20 mouse cellular contexts compared by ENCODE assay signal in the genomic region with DNA sequence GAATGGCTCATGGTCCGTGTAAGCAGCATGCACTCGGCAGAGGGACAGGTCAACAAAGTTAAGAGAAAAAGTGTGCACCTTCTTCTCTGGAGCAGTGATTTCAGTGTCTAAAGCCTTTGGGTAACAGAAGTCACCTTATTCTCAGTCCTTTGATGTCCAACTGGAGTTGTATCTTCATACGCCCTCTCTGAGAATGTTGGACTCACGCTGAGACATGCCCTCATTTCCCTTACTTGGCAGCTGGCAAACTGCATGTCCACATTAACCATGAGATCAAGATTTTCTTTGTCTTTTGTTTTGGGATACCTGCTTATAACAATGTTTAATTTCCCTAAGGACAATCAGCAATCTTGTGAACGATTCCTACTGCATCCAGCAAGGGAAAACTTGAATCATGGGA.
A peak's percentile ranks its signal among the peaks of the same experiment; 100 is the strongest.
DNase-seq lines count a peak whose midpoint lies in the region; ATAC-seq and TF ChIP-seq lines count a peak whose summit lies in the region.
"Had no signal": no experiment of that assay in that cellular context is flagged by ENCODE, and none has a peak within 500 bp of the region (broad histone marks: within the 10 kb centered on the region; RNA-seq: fewer than 3 reads in every experiment).

No protein-coding gene starts in this region.

- peak; percentile 10 for DNase-seq in cerebellum, adult 11 months
- peak; percentile 22 to 61 for DNase-seq in cerebellum, adult 2 months
- peak; percentile 11 to 16 for DNase-seq in cerebellum, postnatal 10 days
- peak; percentile 7 for DNase-seq in retina, embryonic 14.5 days (ENCODE audit: low spot score)
- DNase-seq in embryo, embryonic 9.5 days (ENCODE audit: extremely low spot score): no peak
- DNase-seq in layer of hippocampus, postnatal 14 days (ENCODE audit: low spot score in 2 of 2): no peak
- no peak for DNase-seq in limb, embryonic 10.5 days (ENCODE audit: low spot score)
- DNase-seq: adrenal gland, postnatal 10 days; gastrocnemius, adult 2 months; gastrocnemius, postnatal 36 days; heart, adult 11 months; heart, postnatal 36 days had no signal

- no peak overlapping the region for H3K27ac ChIP-seq in cerebellum, adult 2 months (ENCODE audit: insufficient read depth, low read length)
- no peak overlapping the region for H3K27ac ChIP-seq in neural tube, embryonic 15.5 days (replicated peaks)
- H3K27ac ChIP-seq in limb, embryonic 10.5 days: no peak overlapping the region
- H3K27ac ChIP-seq: embryonic facial prominence, embryonic 15.5 days; forebrain, embryonic 10.5 days; gastrocnemius, adult 2 months; heart, embryonic 13.5 days; hindbrain, embryonic 15.5 days had no signal

- ATAC-seq in neural tube, embryonic 15.5 days (ENCODE audit: low FRiP score): no peak
- ATAC-seq: forebrain, embryonic 14.5 days; intestine, postnatal 0 days had no signal

- no peak overlapping the region for H3K4me3 ChIP-seq in cerebellum, adult 2 months (replicated peaks; ENCODE audit: insufficient read depth, low read depth, low read length)
- H3K4me3 ChIP-seq in neural tube, embryonic 15.5 days (replicated peaks): no peak overlapping the region
- H3K4me3 ChIP-seq in limb, embryonic 10.5 days: no peak overlapping the region
- H3K4me3 ChIP-seq: embryonic facial prominence, embryonic 15.5 days; erythroblast, embryonic 14.5 days; forebrain, embryonic 10.5 days; gastrocnemius, adult 2 months; heart, embryonic 13.5 days; hindbrain, embryonic 15.5 days had no signal

- no peaks in the 10 kb centered on the region for H3K36me3 ChIP-seq in neural tube, embryonic 15.5 days
- H3K36me3 ChIP-seq in limb, embryonic 10.5 days: no peaks in the 10 kb centered on the region
- H3K36me3 ChIP-seq: embryonic facial prominence, embryonic 15.5 days; forebrain, embryonic 10.5 days; heart, embryonic 13.5 days; hindbrain, embryonic 15.5 days had no signal

- H3K9ac ChIP-seq in neural tube, embryonic 15.5 days (replicated peaks): no peak overlapping the region
- H3K9ac ChIP-seq: embryonic facial prominence, embryonic 15.5 days; heart, embryonic 13.5 days; hindbrain, embryonic 15.5 days had no signal

- no peak overlapping the region for H3K4me2 ChIP-seq in neural tube, embryonic 15.5 days
- H3K4me2 ChIP-seq: embryonic facial prominence, embryonic 15.5 days; heart, embryonic 13.5 days; hindbrain, embryonic 15.5 days had no signal

- TF ChIP-seq CTCF in cerebellum, adult 2 months (IDR thresholded peaks at IDR 0.05; ENCODE audit: borderline replicate concordance, insufficient read depth, low read depth, low read length): no peak

- TF ChIP-seq POLR2A in cerebellum, adult 2 months (IDR thresholded peaks at IDR 0.05; ENCODE audit: borderline replicate concordance, insufficient read depth, low read length): no peak

- 21% methylated on average over 5 of the region's 5 CpGs for WGBS in cerebellum, adult 2 months
- WGBS in neural tube, embryonic 15.5 days: 86% methylated on average over 5 of the region's 5 CpGs
- WGBS in limb, embryonic 10.5 days: 91% methylated on average over 5 of the region's 5 CpGs

- H3K9me3 ChIP-seq in neural tube, embryonic 15.5 days (replicated peaks): no peaks in the 10 kb centered on the region
- H3K9me3 ChIP-seq in limb, embryonic 10.5 days (replicated peaks): no peaks in the 10 kb centered on the region
- H3K9me3 ChIP-seq: embryonic facial prominence, embryonic 15.5 days; forebrain, embryonic 10.5 days; heart, embryonic 13.5 days; hindbrain, embryonic 15.5 days had no signal

- H3K27me3 ChIP-seq in cerebellum, adult 2 months (ENCODE audit: control insufficient read depth, insufficient read depth, low read length): no peaks in the 10 kb centered on the region
- no peaks in the 10 kb centered on the region for H3K27me3 ChIP-seq in neural tube, embryonic 15.5 days (replicated peaks)
- H3K27me3 ChIP-seq in limb, embryonic 10.5 days (ENCODE audit: low read depth, poor library complexity, severe bottlenecking): no peaks in the 10 kb centered on the region
- H3K27me3 ChIP-seq: embryonic facial prominence, embryonic 15.5 days; heart, embryonic 13.5 days; hindbrain, embryonic 15.5 days had no signal

- peaks cover 4% of the 10 kb centered on the region; the same call in 1 of the 2 replicates for H3K4me1 ChIP-seq in cerebellum, adult 2 months (ENCODE audit: control insufficient read depth, insufficient read depth, low read length)
- no peaks in the 10 kb centered on the region for H3K4me1 ChIP-seq in neural tube, embryonic 15.5 days
- H3K4me1 ChIP-seq in limb, embryonic 10.5 days: no peaks in the 10 kb centered on the region
- H3K4me1 ChIP-seq: embryonic facial prominence, embryonic 15.5 days; forebrain, embryonic 10.5 days; heart, embryonic 13.5 days; hindbrain, embryonic 15.5 days had no signal

Comparison
In these comparisons a context has a peak if more than half of its experiments do, and no peak if none do; other contexts are left out.
1. DNase-seq: peak in cerebellum, adult 11 months (single experiment), cerebellum, adult 2 months (2 of 2), cerebellum, postnatal 10 days (2 of 2) and retina, embryonic 14.5 days (single experiment); none in embryo, embryonic 9.5 days (single experiment), layer of hippocampus, postnatal 14 days (0 of 2) and limb, embryonic 10.5 days (single experiment).